Mouse (Mus musculus) yolk sac, embryonic 10.5 days (tissue): ENCODE measurements around the gene Csf1.

ENCODE experiments used
- DNase-seq: peaks from one replicate; pipeline ENCODE4 v3.0.0-alpha.2; 2017; ENCODE audit warnings: low spot score

Gene Csf1

GRCm38 (mm10) chr3:107759929-107760581 lies at the start of gene Csf1:
Csf1 (minus strand) TSS chr3:107760469.
- DNase-seq, result peak; percentile 79

- DNase-seq, result no peak
Observed at GRCm38 (mm10) chr3:107808013-107808750, 47.9 kb upstream of the Csf1 start.

- no peak for DNase-seq
Observed at GRCm38 (mm10) chr3:107807386-107807974, 47.2 kb upstream of the Csf1 start.

GRCm38 (mm10) chr3:107806916-107807315 lies 46.6 kb upstream of the Csf1 start:
- DNase-seq, result no peak

GRCm38 (mm10) chr3:107804799-107805198 lies 44.5 kb upstream of the Csf1 start:
- DNase-seq, result no peak

GRCm38 (mm10) chr3:107802185-107802946 lies 42.1 kb upstream of the Csf1 start:
- DNase-seq, result peak; percentile 57

- no peak for DNase-seq
Observed at GRCm38 (mm10) chr3:107798946-107799345, 38.7 kb upstream of the Csf1 start.

GRCm38 (mm10) chr3:107796191-107796983 lies 36.1 kb upstream of the Csf1 start:
- DNase-seq, result no peak

- DNase-seq, result no peak
Observed at GRCm38 (mm10) chr3:107794890-107795289, 34.6 kb upstream of the Csf1 start.

- peak; percentile 68 for DNase-seq
Observed at GRCm38 (mm10) chr3:107793300-107794201, 33.3 kb upstream of the Csf1 start.

- no peak for DNase-seq
Observed at GRCm38 (mm10) chr3:107792736-107793135, 32.5 kb upstream of the Csf1 start.

GRCm38 (mm10) chr3:107790766-107791303 lies 30.6 kb upstream of the Csf1 start:
- DNase-seq, result no peak

- DNase-seq, result no peak
Observed at GRCm38 (mm10) chr3:107790227-107790626, 30.0 kb upstream of the Csf1 start.

GRCm38 (mm10) chr3:107788885-107789284 lies 28.6 kb upstream of the Csf1 start:
- DNase-seq, result no peak

- no peak for DNase-seq
Observed at GRCm38 (mm10) chr3:107787613-107788501, 27.6 kb upstream of the Csf1 start.

GRCm38 (mm10) chr3:107786980-107787612 lies 26.8 kb upstream of the Csf1 start:
- no peak for DNase-seq

GRCm38 (mm10) chr3:107786344-107786743 lies 26.1 kb upstream of the Csf1 start:
- DNase-seq, result no peak

GRCm38 (mm10) chr3:107785546-107785945 lies 25.3 kb upstream of the Csf1 start:
- DNase-seq, result no peak

GRCm38 (mm10) chr3:107783315-107783714 lies 23.0 kb upstream of the Csf1 start:
- no peak for DNase-seq
